Mouse (Mus musculus): ENCODE measurements around the gene Ctcf. TPM values are rescaled to one million over a fixed set of nuclear protein-coding genes. Genes with fewer than 3 reads are reported as not detected.
"Not testable (repeated sequence)": the region's sequence is repeated elsewhere in the genome, so short reads cannot be mapped to it uniquely, and the experiment has no call there.

Ctcf gene
- 55.2 and 69.7 TPM in 2 replicates for polyA plus RNA-seq (2011; ENCODE audit: insufficient read length, low read depth, missing spikeins)

DNA sequence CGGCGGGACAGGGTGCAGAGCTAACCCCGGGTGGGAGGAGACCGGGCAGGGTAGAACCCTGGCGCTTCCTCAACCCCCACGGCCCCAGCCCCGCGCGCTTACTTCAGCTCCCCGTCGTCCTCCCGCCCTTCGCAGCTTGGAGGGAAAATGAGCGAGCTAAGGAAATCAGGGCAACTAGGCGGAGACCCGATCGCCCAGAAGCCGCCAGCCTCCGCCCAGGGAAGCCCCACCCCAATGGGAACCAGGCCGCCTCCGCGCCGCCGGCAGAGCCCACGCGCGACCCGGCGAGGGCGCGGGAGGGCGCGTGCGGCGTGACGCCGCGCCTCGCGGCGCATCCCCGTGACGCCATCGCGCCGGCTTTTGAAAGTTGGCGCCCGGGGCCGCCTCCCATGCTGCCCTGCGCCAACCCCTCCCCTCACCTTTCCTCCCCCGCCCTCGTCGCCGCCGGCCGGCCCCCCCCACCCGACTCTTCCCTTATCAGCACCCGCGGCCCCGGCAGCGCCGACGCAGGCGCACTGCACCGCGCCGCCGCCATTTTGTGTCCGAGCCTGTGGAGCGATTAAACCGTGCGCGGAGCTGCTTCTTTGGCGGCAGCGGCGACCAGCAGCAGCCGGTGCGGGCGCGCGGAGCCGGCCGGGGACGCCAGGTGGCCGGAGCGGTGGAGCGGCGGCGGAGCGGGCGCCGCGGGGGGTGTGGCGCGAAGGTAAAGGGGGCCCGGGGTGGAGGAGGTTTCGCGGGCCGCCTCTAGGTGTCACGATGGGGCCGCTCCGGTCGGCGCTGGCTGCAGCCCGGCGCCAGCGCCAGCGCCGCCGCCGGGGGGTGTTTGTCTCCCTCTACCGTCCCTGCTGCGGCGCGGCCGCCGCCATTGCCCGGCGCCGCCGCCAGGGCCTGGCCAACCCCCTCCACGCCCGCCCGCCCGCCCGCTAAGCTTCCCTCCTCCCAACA lies at the start of gene Ctcf:
Gene Ctcf, plus strand, starts transcription at position 551 of the 945 bp plus-strand sequence.
- TF ChIP-seq POLR2A (IDR thresholded peaks at IDR 0.05; ENCODE audit: low read depth, low read length) (peak; percentile 56; the same call in 1 of the 2 replicates), CTCF (IDR thresholded peaks at IDR 0.05; ENCODE audit: borderline replicate concordance, insufficient read depth, low read length) (no peak)

DNA sequence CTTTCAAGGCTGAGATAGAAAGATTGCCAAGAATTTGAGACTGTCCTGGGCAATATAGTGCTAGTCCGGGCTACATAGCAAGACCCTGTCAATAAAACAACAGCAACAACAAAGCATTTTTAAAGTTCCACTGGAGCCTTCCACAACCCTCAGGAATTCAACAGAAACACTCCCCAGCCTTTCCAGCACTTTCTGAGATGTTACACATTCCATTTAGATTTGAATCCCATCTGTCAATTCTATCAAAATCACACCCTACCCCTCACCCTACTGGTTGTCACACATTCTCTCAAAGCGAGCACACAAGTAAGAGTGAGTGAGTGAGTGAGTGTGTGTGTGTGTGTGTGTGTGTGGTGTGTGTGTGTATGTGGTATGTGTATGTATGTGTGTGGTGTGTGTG lies 43.9 kb upstream of the Ctcf start:
- Histone ChIP-seq H3K4me3 (ENCODE audit: insufficient read depth, low read length) (no peak overlapping the region), H3K4me1 (ENCODE audit: control insufficient read depth, insufficient read depth, low read length) (peaks cover 11% of the 10 kb centered on the region), H3K27ac (ENCODE audit: insufficient read depth, low read length) (peak overlapping the region; percentile 97)
- TF ChIP-seq POLR2A (IDR thresholded peaks at IDR 0.05; ENCODE audit: low read depth, low read length) = no peak
- no peak for TF ChIP-seq CTCF (IDR thresholded peaks at IDR 0.05; ENCODE audit: borderline replicate concordance, insufficient read depth, low read length)

More for the DNA sequence above, at the start of gene Ctcf:
- peak within 1 kb of the TSS; percentile 98 for H3K27ac ChIP-seq (ENCODE audit: insufficient read depth, low read length)
- H3K4me1 ChIP-seq (ENCODE audit: control insufficient read depth, insufficient read depth, low read length) = peaks cover 16% of the 10 kb centered on the region
- H3K4me3 ChIP-seq (ENCODE audit: insufficient read depth, low read length) = peak within 1 kb of the TSS; percentile 91

- TF ChIP-seq POLR2A (IDR thresholded peaks at IDR 0.05; ENCODE audit: low read depth, low read length) (peak; percentile 66), CTCF (IDR thresholded peaks at IDR 0.05; ENCODE audit: borderline replicate concordance, insufficient read depth, low read length) (no peak)
- Histone ChIP-seq H3K4me3 (ENCODE audit: insufficient read depth, low read length) (peak overlapping the region; percentile 48), H3K27ac (ENCODE audit: insufficient read depth, low read length) (peak overlapping the region; percentile 95), H3K4me1 (ENCODE audit: control insufficient read depth, insufficient read depth, low read length) (peaks cover 11% of the 10 kb centered on the region)
Observed at GRCm38 (mm10) chr8:105593859-105594258, 42.5 kb upstream of the Ctcf start.

- H3K4me3 ChIP-seq (ENCODE audit: insufficient read depth, low read length) = peak overlapping the region; percentile 48
- peaks cover 11% of the 10 kb centered on the region for H3K4me1 ChIP-seq (ENCODE audit: control insufficient read depth, insufficient read depth, low read length)
- H3K27ac ChIP-seq (ENCODE audit: insufficient read depth, low read length) = peak overlapping the region; percentile 95
- TF ChIP-seq CTCF (IDR thresholded peaks at IDR 0.05; ENCODE audit: borderline replicate concordance, insufficient read depth, low read length) = no peak
- TF ChIP-seq POLR2A (IDR thresholded peaks at IDR 0.05; ENCODE audit: low read depth, low read length) = no peak
Observed at GRCm38 (mm10) chr8:105594451-105595242, 41.7 kb upstream of the Ctcf start.

DNA sequence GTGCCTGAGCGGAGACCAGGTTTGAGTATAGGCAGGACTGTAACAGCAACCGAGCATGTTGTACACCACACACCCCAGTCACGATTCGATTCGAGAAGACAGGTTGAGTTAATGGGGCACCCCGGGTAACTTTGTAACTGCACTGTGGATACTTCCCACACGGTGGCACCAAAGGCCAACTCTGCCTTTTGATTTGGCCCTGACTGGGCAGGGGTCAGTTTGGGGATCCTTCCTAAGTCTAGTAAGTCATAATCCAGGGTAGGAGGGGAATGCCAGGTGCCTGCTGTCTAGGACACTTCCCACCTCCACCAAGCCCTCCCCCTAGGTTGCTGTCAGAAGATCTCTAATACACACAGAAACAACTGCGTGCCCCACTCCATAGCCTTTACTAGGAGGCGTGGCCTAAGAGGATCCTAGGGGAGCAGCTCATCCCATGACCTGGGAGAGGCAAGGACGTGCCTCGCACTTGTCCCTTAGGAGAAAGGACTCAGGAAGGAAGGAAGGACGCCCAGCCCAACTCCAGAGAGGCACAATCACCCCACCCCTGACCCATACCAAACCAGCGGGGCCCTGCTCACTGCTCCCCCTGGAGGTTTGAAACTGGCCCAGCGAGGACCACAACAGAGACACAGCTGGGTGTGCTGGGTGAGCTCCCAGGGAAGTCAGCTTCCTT lies 39.9 kb upstream of the Ctcf start:
- Histone ChIP-seq H3K27ac (ENCODE audit: insufficient read depth, low read length) (no peak overlapping the region), H3K4me3 (ENCODE audit: insufficient read depth, low read length) (no peak overlapping the region), H3K4me1 (ENCODE audit: control insufficient read depth, insufficient read depth, low read length) (peaks cover 13% of the 10 kb centered on the region)
- TF ChIP-seq CTCF (IDR thresholded peaks at IDR 0.05; ENCODE audit: borderline replicate concordance, insufficient read depth, low read length) (peak; percentile 57; the same call in 1 of the 2 replicates), POLR2A (IDR thresholded peaks at IDR 0.05; ENCODE audit: low read depth, low read length) (no peak)

DNA sequence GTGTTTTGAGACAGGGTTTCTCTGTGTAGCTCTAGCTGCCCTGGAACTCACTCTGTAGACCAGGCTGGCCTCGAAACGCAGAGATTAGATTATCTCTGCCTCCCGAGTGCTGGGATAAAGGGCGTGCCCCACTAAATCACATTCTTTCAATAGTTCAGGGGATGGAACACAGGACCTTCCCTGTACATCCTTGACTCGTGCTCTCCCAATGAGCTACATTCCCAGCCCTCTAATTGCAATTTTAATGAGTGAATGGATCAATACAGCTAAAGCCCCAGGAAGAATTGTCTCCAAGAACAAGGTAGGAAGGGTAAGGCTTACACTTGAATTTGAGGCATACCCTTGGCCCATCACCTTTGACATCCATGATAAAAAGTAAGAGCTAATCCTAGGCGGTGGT lies 37.6 kb upstream of the Ctcf start:
- Histone ChIP-seq H3K4me3 (ENCODE audit: insufficient read depth, low read length) (no peak overlapping the region), H3K4me1 (ENCODE audit: control insufficient read depth, insufficient read depth, low read length) (peaks cover 7% of the 10 kb centered on the region), H3K27ac (ENCODE audit: insufficient read depth, low read length) (no peak overlapping the region)
- TF ChIP-seq CTCF (IDR thresholded peaks at IDR 0.05; ENCODE audit: borderline replicate concordance, insufficient read depth, low read length) (no peak), POLR2A (IDR thresholded peaks at IDR 0.05; ENCODE audit: low read depth, low read length) (no peak)

DNA sequence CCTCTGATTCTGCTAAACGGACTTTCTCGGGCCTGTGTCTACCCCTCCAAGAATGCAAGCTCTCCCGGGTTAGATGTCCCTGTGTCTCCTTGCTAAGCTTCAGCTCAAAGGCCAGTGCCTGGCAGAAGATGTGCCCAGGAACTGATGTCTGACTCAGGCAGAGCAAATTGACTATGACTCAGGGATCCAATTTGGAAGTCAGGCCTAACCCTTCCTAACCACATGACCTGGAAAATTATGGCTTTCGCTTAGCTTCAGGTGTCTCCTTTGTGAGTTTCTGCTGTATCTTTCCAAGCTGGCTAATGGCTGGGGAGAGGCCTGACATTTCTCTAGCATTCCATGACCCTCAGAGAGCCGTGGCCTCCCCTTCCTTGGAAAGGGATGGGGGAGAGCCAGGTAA lies 35.1 kb upstream of the Ctcf start:
- H3K27ac ChIP-seq (ENCODE audit: insufficient read depth, low read length) = no peak overlapping the region
- H3K4me1 ChIP-seq (ENCODE audit: control insufficient read depth, insufficient read depth, low read length) = peaks cover 2% of the 10 kb centered on the region; the same call in 1 of the 2 replicates
- no peak for TF ChIP-seq CTCF (IDR thresholded peaks at IDR 0.05; ENCODE audit: borderline replicate concordance, insufficient read depth, low read length)
- no peak for TF ChIP-seq POLR2A (IDR thresholded peaks at IDR 0.05; ENCODE audit: low read depth, low read length)
- no peak overlapping the region for H3K4me3 ChIP-seq (ENCODE audit: insufficient read depth, low read length)

DNA sequence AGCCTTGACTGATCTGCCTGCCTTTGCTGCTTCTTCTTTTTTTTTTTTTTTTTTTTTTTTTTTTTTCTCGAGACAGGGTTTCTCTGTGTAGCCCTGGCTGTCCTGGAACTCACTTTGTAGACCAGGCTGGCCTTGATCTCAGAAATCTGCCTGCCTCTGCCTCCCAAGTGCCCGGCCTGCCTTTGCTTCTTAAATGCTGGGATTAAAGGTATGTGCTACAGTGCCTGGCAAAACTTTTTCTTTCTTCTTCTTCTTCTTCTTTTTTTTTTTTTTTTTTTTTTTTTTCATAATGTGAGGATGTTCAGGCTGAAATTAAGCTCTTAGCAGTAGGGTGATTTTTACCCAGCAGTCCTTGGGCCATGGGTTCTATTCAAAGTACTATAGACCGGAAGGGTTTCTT lies 33.8 kb upstream of the Ctcf start:
- H3K27ac ChIP-seq (ENCODE audit: insufficient read depth, low read length); H3K4me3 ChIP-seq (ENCODE audit: insufficient read depth, low read length); H3K4me1 ChIP-seq (ENCODE audit: control insufficient read depth, insufficient read depth, low read length): not testable (repeated sequence)

- TF ChIP-seq CTCF (IDR thresholded peaks at IDR 0.05; ENCODE audit: borderline replicate concordance, insufficient read depth, low read length) = peak; percentile 47; the same call in 1 of the 2 replicates
- peak; percentile 87 for TF ChIP-seq POLR2A (IDR thresholded peaks at IDR 0.05; ENCODE audit: low read depth, low read length)
- peak within 1 kb of the TSS; percentile 89 for H3K4me3 ChIP-seq (ENCODE audit: insufficient read depth, low read length)
- H3K27ac ChIP-seq (ENCODE audit: insufficient read depth, low read length) = peak within 1 kb of the TSS; percentile 87
- H3K4me1 ChIP-seq (ENCODE audit: control insufficient read depth, insufficient read depth, low read length) = peaks cover 2% of the 10 kb centered on the region; the same call in 1 of the 2 replicates
Observed at GRCm38 (mm10) chr8:105604804-105605381, 31.5 kb upstream of the Ctcf start, which contains the start of gene Ripor1. Ripor1 (plus strand) TSS chr8:105605255.
